In the genomic region with DNA sequence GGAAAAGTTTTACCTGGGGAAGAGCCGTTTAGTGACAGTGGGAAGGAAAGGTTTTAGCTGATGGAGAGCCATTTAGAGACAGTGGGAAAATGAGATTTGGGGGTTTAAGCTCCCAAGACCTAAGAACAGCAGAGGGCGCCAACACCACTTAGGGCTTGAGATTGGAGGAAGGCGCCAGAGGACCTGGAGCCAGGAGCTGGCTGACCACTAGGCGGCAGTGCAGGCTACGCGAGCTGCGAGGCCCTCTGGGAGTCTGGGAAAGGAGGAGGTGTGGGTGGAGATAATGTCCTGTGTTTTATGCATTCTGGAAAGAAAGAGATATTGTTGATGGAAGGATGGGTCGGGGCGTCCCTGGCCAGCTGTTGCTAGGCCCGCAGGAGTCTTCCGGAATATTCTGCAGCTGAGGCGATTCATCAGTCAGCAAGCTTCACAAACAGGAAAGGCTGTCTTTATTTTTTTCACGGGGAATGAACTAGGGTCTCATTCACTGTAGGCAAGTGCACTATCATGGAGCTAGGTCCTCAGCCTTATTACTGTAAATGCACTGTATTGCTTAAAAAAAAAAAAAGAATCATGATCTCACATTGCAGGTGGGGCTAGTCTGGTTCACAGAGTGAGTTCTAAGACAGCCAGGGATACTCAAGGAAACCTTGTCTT, we compare ENCODE assay signal across 8 mouse cellular contexts. TPM values are rescaled to one million over a fixed set of nuclear protein-coding genes. Genes with fewer than 3 reads are reported as not detected.
DNase-seq lines count a peak whose midpoint lies in the region; ATAC-seq lines count a peak whose summit lies in the region.

No protein-coding gene starts in this region.

- no peaks in the 10 kb centered on the region for H3K9me3 ChIP-seq in intestine, embryonic 15.5 days
- H3K9me3 ChIP-seq in midbrain, embryonic 10.5 days (replicated peaks): no peaks in the 10 kb centered on the region

- 4% methylated on average over 13 of the region's 13 CpGs for WGBS in intestine, embryonic 15.5 days
- 8% methylated on average over 13 of the region's 13 CpGs for WGBS in midbrain, embryonic 10.5 days

- H3K4me1 ChIP-seq in intestine, embryonic 15.5 days (replicated peaks): no peaks in the 10 kb centered on the region
- H3K4me1 ChIP-seq in midbrain, embryonic 10.5 days: peaks cover 5% of the 10 kb centered on the region; the same call in 1 of the 2 replicates

- intact Hi-C loops in gastrocnemius, postnatal 36 days (cut with DNase I): loop anchor here (2.0 kb wide), 2 partner anchors 42 to 52 kb away; no protein-coding TSS in a partner anchor
- intact Hi-C loops in left cerebral cortex, postnatal 25 days (cut with DNase I): loop anchor here (2.0 kb wide), 1 partner anchor 62 kb away; no protein-coding TSS in a partner anchor

- peak overlapping the region; percentile 41 for H3K4me2 ChIP-seq in intestine, embryonic 15.5 days (replicated peaks)

- no peak overlapping the region for H3K9ac ChIP-seq in intestine, embryonic 15.5 days

- 0 out of 2 replicates have a peak, but pooled peaks cover 3% of the 10 kb centered on the region for H3K36me3 ChIP-seq in intestine, embryonic 15.5 days
- no peaks in the 10 kb centered on the region for H3K36me3 ChIP-seq in midbrain, embryonic 10.5 days

- H3K27ac ChIP-seq in intestine, embryonic 15.5 days: no peak overlapping the region
- H3K27ac ChIP-seq in midbrain, embryonic 10.5 days (replicated peaks): peak overlapping the region; percentile 57; the same call in 1 of the 2 replicates

- peak; percentile 90 for ATAC-seq in intestine, embryonic 15.5 days

- no peaks in the 10 kb centered on the region for H3K27me3 ChIP-seq in intestine, embryonic 15.5 days (replicated peaks)
- H3K27me3 ChIP-seq in midbrain, embryonic 10.5 days (ENCODE audit: low read depth, poor library complexity, severe bottlenecking): peaks cover 5% of the 10 kb centered on the region; the same call in 1 of the 2 replicates

- no peak overlapping the region for H3K4me3 ChIP-seq in intestine, embryonic 15.5 days (replicated peaks)
- H3K4me3 ChIP-seq in midbrain, embryonic 10.5 days: peak overlapping the region; percentile 24; the same call in 1 of the 2 replicates

- peak; percentile 95 to 98 for DNase-seq in adrenal gland, adult 18-20 months (ENCODE audit: low spot score in 2 of 2)
- peak; percentile 98 for DNase-seq in embryo, embryonic 11 days
- peak; percentile 89 to 96 for DNase-seq in gastrocnemius, postnatal 36 days
- peak; percentile 95 to 98 for DNase-seq in left cerebral cortex, postnatal 25 days (ENCODE audit: low spot score in 2 of 2)
- peak; percentile 93 for DNase-seq in midbrain, embryonic 10.5 days (ENCODE audit: low spot score)
- DNase-seq in right cerebral cortex, postnatal 36 days (ENCODE audit: low spot score in 2 of 2): peak; percentile 92 to 93
- peak; percentile 90 to 98 for DNase-seq in urinary bladder, postnatal 4 days (ENCODE audit: low spot score in 2 of 2)

RNA-seq across cellular contexts. Expression of gene Phldb3, which starts 9.5 kb away (rescaled TPM):
- total RNA-seq in adrenal gland, adult 18-20 months (2021): 1 to 10 TPM; 3.8 to 5.2 TPM
- total RNA-seq in gastrocnemius, postnatal 36 days (2021): under 1 TPM; 0.30 to 0.66 TPM
- 0.35 and 0.39 TPM in 2 replicates for polyA plus RNA-seq in intestine, embryonic 15.5 days (2015; fragmentation: Nextera tagmentation; extraction: Ambion mirVana)
- total RNA-seq in left cerebral cortex, postnatal 25 days (2021): under 1 TPM; 0.16 to 0.27 TPM
- polyA plus RNA-seq in midbrain, embryonic 10.5 days (2016; fragmentation: Nextera tagmentation; extraction: Ambion mirVana): 0.05 TPM in 1 of 2 replicates, not detected in the other

RNA-seq across cellular contexts. Expression of gene Zfp575, which starts 13.6 kb away (rescaled TPM):
- total RNA-seq in adrenal gland, adult 18-20 months (2021): under 1 TPM; 0.32 to 0.46 TPM
- total RNA-seq in gastrocnemius, postnatal 36 days (2021): under 1 TPM in 1 of 2 experiments, not detected in 1; 0.18 TPM
- polyA plus RNA-seq in intestine, embryonic 15.5 days (2015; fragmentation: Nextera tagmentation; extraction: Ambion mirVana): 3.2 and 3.6 TPM in 2 replicates
- 1 to 10 TPM; 6.7 TPM for total RNA-seq in left cerebral cortex, postnatal 25 days (2021)
- 1.4 and 2.1 TPM in 2 replicates for polyA plus RNA-seq in midbrain, embryonic 10.5 days (2016; fragmentation: Nextera tagmentation; extraction: Ambion mirVana)

RNA-seq across cellular contexts. Expression of gene Ethe1, which starts 13.7 kb away (rescaled TPM):
- total RNA-seq in adrenal gland, adult 18-20 months (2021): 10 to 100 TPM; 28.9 to 40.3 TPM
- 10 to 100 TPM; 23.0 to 24.2 TPM for total RNA-seq in gastrocnemius, postnatal 36 days (2021)
- 35.7 and 36.7 TPM in 2 replicates for polyA plus RNA-seq in intestine, embryonic 15.5 days (2015; fragmentation: Nextera tagmentation; extraction: Ambion mirVana)
- total RNA-seq in left cerebral cortex, postnatal 25 days (2021): 10 to 100 TPM; 11.1 to 13.2 TPM
- polyA plus RNA-seq in midbrain, embryonic 10.5 days (2016; fragmentation: Nextera tagmentation; extraction: Ambion mirVana): 22.8 and 24.1 TPM in 2 replicates

RNA-seq across cellular contexts. Expression of gene Lypd3, which starts 35.3 kb away (rescaled TPM):
- total RNA-seq in adrenal gland, adult 18-20 months (2021): under 1 TPM in 1 of 2 experiments, not detected in 1; 0.50 TPM
- not detected for total RNA-seq in gastrocnemius, postnatal 36 days (2021)
- polyA plus RNA-seq in intestine, embryonic 15.5 days (2015; fragmentation: Nextera tagmentation; extraction: Ambion mirVana): 0.44 and 0.64 TPM in 2 replicates
- total RNA-seq in left cerebral cortex, postnatal 25 days (2021): under 1 TPM; 0.73 to 0.92 TPM
- 0.32 and 0.36 TPM in 2 replicates for polyA plus RNA-seq in midbrain, embryonic 10.5 days (2016; fragmentation: Nextera tagmentation; extraction: Ambion mirVana)

RNA-seq across cellular contexts. Expression of gene Xrcc1, which starts 55.0 kb away (rescaled TPM):
- 10 to 100 TPM; 35.9 to 37.1 TPM for total RNA-seq in adrenal gland, adult 18-20 months (2021)
- 10 to 100 TPM; 17.1 to 21.4 TPM for total RNA-seq in gastrocnemius, postnatal 36 days (2021)
- 79.9 and 101 TPM in 2 replicates for polyA plus RNA-seq in intestine, embryonic 15.5 days (2015; fragmentation: Nextera tagmentation; extraction: Ambion mirVana)
- 10 to 100 TPM; 34.6 to 37.6 TPM for total RNA-seq in left cerebral cortex, postnatal 25 days (2021)
- polyA plus RNA-seq in midbrain, embryonic 10.5 days (2016; fragmentation: Nextera tagmentation; extraction: Ambion mirVana): 149 and 160 TPM in 2 replicates

Comparison
In these comparisons a context has a peak if more than half of its experiments do, and no peak if none do; other contexts are left out.
1. RNA of gene Zfp575, which starts 13.6 kb away (total RNA-seq): 6.7 TPM in left cerebral cortex, postnatal 25 days; 0.32 to 0.46 TPM in adrenal gland, adult 18-20 months and 0.18 TPM in gastrocnemius, postnatal 36 days; every median in the first group is over 4 times any median in the second.
2. Peak in every context shown above with its lines, with median percentiles within 50 percentile points of each other: DNase-seq.